Mouse (Mus musculus) MEL-GATA-1-ER (cell line): Measurements from ENCODE around the gene Rftn1.

ENCODE experiments used
- DNase-seq: peaks from one replicate; pipeline ENCODE4 v3.0.0-alpha.2; 2012; ENCODE audit warnings: low read depth; ENCODE audit errors: extremely low read depth

Gene Rftn1

GRCm38 (mm10) chr17:49951491-49951855, 239.0 kb downstream of the Rftn1 start:
- DNase-seq, result peak; percentile 78

- DNase-seq, result no peak
Observed at GRCm38 (mm10) chr17:49942674-49943073, 247.8 kb downstream of the Rftn1 start.
